Mouse (Mus musculus): ENCODE measurements at regions not wholly inside any gene's neighbourhood (a gene's known extent, or its start where the extent isn't known, plus 50 kb on each side); places are given as distances from the start of the nearest gene placed in this dataset.

- TF ChIP-seq CTCF (IDR thresholded peaks at IDR 0.05; ENCODE audit: low read depth, low read length) (no peak), POLR2A (IDR thresholded peaks at IDR 0.05; ENCODE audit: borderline replicate concordance, low read depth, low read length) (no peak)
These were observed 105.9 kb downstream of the Polr2m start for GRCm38 (mm10) chr9:71379731-71380250.

Measured in bone marrow macrophage, adult 2 months (primary cell).